Mouse (Mus musculus) embryonic facial prominence, embryonic 10.5 days (tissue): ENCODE measurements around the gene Trp53rka. TPM values are rescaled to one million over a fixed set of nuclear protein-coding genes. Genes with fewer than 3 reads are reported as not detected.

ENCODE experiments used
- DNase-seq: peaks from one replicate; pipeline ENCODE4 v3.0.0-alpha.2; 2017; ENCODE audit warnings: low spot score
- H3K27ac ChIP-seq: fragments of 300-500 bp; sonication (generic); replicated peaks from 2 replicates; pipeline ENCODE4 v1.5.1; 2016; ENCODE audit warnings: mild to moderate bottlenecking
- H3K27me3 ChIP-seq: fragments of 300-500 bp; sonication (generic); replicated peaks from 2 replicates; pipeline ENCODE4 v1.6.1; 2016; ENCODE audit warnings: low read depth, mild to moderate bottlenecking; ENCODE audit not compliant: poor library complexity, severe bottlenecking
- H3K36me3 ChIP-seq: fragments of 300-500 bp; sonication (generic); replicated peaks from 2 replicates; pipeline ENCODE4 v1.6.1; 2016; ENCODE audit warnings: mild to moderate bottlenecking, moderate library complexity
- H3K4me1 ChIP-seq: fragments of 300-500 bp; sonication (generic); 2 replicates; pipeline ENCODE4 v1.6.1; 2016
- H3K4me3 ChIP-seq: fragments of 300-500 bp; sonication (generic); 2 replicates; pipeline ENCODE4 v1.5.1; 2016; ENCODE audit warnings: mild to moderate bottlenecking, moderate library complexity
- H3K9me3 ChIP-seq: fragments of 300-500 bp; sonication (generic); 2 replicates; pipeline ENCODE4 v1.6.1; 2016; ENCODE audit warnings: mild to moderate bottlenecking
- WGBS: fragments of 180-500 bp; shearing (Covaris S2); methylation state at CpG from one replicate; pipeline ENCODE4 v1.1.7; 2016; 5-methylcytosine and 5-hydroxymethylcytosine counted together
- polyA plus RNA-seq: library from polyadenylated mRNA; unstranded; fragments of >200 nt; fragmentation: Nextera tagmentation; extraction: Ambion mirVana; gene quantifications from 2 replicates; pipeline ENCODE4 v1.2.1, GENCODE M21; 2016

Gene Trp53rka
- polyA plus RNA-seq, 1 experiment from 2014 or later: 57.1 TPM

DNA sequence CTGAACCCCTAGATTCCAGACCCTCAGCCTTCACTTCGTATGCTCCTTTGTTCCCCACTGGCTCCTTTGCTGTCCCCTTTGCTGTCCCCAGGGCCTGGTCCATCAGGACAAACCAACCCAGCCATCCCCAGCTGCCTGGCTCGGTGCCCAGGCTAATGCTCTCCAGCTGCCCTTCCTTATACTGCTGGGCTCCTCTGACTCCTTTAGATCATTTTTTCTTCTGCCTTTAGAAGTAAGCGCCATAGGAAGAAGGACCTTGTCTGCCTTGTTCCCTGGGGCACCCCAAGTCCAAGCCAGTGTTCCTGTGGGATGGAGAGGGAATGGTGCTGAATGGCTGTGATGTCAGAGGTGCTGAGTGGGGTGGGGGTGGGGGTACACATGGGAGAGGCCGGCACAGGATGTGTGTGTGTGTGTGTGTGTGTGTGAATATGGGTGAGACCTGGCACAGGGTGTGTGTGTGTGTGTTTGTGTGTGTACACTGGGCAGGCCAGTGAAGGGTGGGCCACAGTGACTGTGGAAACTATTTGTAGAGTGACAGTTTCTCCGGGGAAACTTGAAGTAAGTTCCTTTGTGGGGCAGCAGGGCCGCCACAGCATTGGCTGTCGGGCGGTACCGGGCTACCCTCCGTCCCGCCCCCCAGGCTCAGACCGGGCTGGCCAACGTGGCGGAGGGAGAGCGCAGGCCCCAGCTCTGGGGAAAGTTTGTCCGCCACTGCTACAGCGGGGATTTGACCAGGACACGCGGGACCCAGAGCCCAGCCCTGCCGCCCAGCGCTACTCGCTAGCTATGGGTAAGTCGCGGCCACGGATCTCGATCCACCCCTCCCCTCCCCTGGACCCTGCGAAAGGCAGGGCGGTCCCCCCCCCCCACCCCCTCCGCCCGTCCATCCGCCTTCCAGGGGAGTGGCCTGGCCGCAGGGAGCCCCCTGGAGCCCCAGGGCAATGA, 10.4 kb upstream of the Trp53rka start, which contains the start of gene Slc2a10:
Gene Slc2a10, plus strand, starts transcription at position 529 of the 945 bp plus-strand sequence.
- H3K27me3 ChIP-seq: peaks cover 26% of the 10 kb centered on the region
- DNase-seq: peak; percentile 63
- no peaks in the 10 kb centered on the region for H3K36me3 ChIP-seq
- peaks cover 29% of the 10 kb centered on the region for H3K4me1 ChIP-seq
- no peaks in the 10 kb centered on the region for H3K9me3 ChIP-seq
- peak within 1 kb of the TSS; percentile 68 for H3K4me3 ChIP-seq
- WGBS: 4% methylated on average over 32 of the region's 32 CpGs
- H3K27ac ChIP-seq: peak within 1 kb of the TSS; percentile 85

- no peak overlapping the region for H3K27ac ChIP-seq
- H3K36me3 ChIP-seq: no peaks in the 10 kb centered on the region
- DNase-seq: no peak
- no peaks in the 10 kb centered on the region for H3K9me3 ChIP-seq
- no peak overlapping the region for H3K4me3 ChIP-seq
- 74% methylated on average over 6 of the region's 6 CpGs for WGBS
- H3K4me1 ChIP-seq: peaks cover 25% of the 10 kb centered on the region
- peaks cover 12% of the 10 kb centered on the region for H3K27me3 ChIP-seq
Measured at GRCm38 (mm10) chr2:165498816-165499215, 5.7 kb upstream of the Trp53rka start.

- Histone ChIP-seq H3K27ac (no peak overlapping the region), H3K27me3 (peaks cover 4% of the 10 kb centered on the region), H3K4me1 (peaks cover 20% of the 10 kb centered on the region), H3K9me3 (no peaks in the 10 kb centered on the region), H3K4me3 (no peak overlapping the region), H3K36me3 (no peaks in the 10 kb centered on the region)
- DNase-seq: no peak
- 71% methylated on average over 2 of the region's 2 CpGs for WGBS
Measured at GRCm38 (mm10) chr2:165497706-165498275, 4.7 kb upstream of the Trp53rka start.

DNA sequence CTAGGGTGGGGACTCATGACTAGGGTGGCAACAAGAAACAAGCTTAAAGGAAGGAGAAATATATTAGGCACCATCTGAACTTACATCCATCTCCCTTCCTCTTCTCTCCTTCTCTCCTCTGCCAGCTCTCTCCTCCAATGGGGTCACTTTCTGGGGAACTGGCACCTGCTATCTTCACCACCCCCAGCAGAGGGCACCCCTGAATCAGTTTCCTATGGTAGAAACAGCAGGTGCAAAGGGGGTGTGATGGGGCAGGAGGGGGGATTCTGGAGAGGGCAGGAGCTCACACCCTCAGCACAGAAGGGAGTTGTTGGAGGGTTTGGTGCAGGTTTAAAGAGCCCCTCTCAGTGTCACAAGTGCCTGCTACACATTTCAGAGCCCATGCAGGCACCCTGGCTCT, 3.1 kb upstream of the Trp53rka start:
- peak; percentile 58 for DNase-seq
- Histone ChIP-seq H3K9me3 (no peaks in the 10 kb centered on the region), H3K36me3 (no peaks in the 10 kb centered on the region), H3K27ac (no peak overlapping the region), H3K4me1 (peaks cover 26% of the 10 kb centered on the region), H3K4me3 (no peak overlapping the region), H3K27me3 (no peaks in the 10 kb centered on the region)

GRCm38 (mm10) chr2:165494495-165494894, 1.4 kb upstream of the Trp53rka start:
- Histone ChIP-seq H3K9me3 (no peaks in the 10 kb centered on the region), H3K4me1 (peaks cover 26% of the 10 kb centered on the region), H3K27ac (peak overlapping the region; percentile 30; the same call in 1 of the 2 replicates), H3K27me3 (no peaks in the 10 kb centered on the region), H3K36me3 (peaks cover 17% of the 10 kb centered on the region), H3K4me3 (peak overlapping the region; percentile 72; the same call in 1 of the 2 replicates)
- no peak for DNase-seq
- 64% methylated on average over 2 of the region's 2 CpGs for WGBS

GRCm38 (mm10) chr2:165493587-165494210, 575 bp upstream of the Trp53rka start:
- H3K27me3 ChIP-seq: no peaks in the 10 kb centered on the region
- peak overlapping the region; percentile 89 for H3K27ac ChIP-seq
- peaks cover 25% of the 10 kb centered on the region for H3K36me3 ChIP-seq
- H3K9me3 ChIP-seq: no peaks in the 10 kb centered on the region
- H3K4me3 ChIP-seq: peak overlapping the region; percentile 72
- WGBS: 22% methylated on average over 17 of the region's 17 CpGs
- DNase-seq: no peak
- peaks cover 26% of the 10 kb centered on the region for H3K4me1 ChIP-seq

DNA sequence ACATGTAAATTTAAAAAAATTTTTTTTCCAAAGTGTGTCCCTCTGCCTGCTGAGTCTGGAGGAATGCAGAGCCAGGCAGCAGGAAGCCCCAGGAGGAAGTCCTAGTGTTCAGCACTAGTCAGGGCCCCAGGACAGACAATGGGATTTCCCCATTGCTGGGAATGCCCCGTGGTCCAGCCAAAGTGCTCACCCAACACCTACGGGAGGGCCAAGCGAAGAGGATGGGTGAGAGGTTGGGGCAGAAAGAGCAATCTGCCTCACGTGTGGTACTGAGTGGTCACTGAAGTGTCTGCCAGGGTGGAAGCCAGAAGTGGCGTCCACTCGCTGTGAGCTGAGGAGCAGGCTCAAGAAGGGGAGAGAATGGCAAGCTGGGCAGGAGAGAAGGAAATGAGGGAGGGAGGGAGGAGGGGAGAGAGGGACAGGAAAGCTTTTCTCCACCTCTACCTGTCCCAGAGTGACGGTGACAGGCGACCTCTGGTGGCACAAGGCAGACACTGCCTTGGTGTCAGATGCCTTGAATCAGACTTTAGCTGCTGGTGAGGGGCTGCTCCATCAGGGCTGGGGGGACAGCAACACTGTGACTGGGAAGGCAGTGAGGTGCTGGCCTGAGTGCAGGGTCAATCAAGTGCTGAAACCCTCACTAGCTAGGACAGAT, 6.1 kb downstream of the Trp53rka start:
- 26% methylated on average over 8 of the region's 8 CpGs for WGBS
- peak overlapping the region; percentile 12; the same call in 1 of the 2 replicates for H3K4me3 ChIP-seq

GRCm38 (mm10) chr2:165486401-165486800, 6.7 kb downstream of the Trp53rka start:
- peaks cover 34% of the 10 kb centered on the region for H3K4me1 ChIP-seq
- H3K27ac ChIP-seq: 0 out of 2 replicates have a peak overlapping the region, but pooled peaks have one; percentile 15
- no peaks in the 10 kb centered on the region for H3K27me3 ChIP-seq
- DNase-seq: no peak
- WGBS: 83% methylated on average over 5 of the region's 5 CpGs
- H3K4me3 ChIP-seq: no peak overlapping the region
- H3K9me3 ChIP-seq: no peaks in the 10 kb centered on the region
- peaks cover 33% of the 10 kb centered on the region for H3K36me3 ChIP-seq

More for the DNA sequence above, 6.1 kb downstream of the Trp53rka start:
- no peaks in the 10 kb centered on the region for H3K9me3 ChIP-seq
- DNase-seq: peak; percentile 78
- peaks cover 33% of the 10 kb centered on the region for H3K36me3 ChIP-seq
- H3K27ac ChIP-seq: 0 out of 2 replicates have a peak overlapping the region, but pooled peaks have one; percentile 41
- peaks cover 35% of the 10 kb centered on the region for H3K4me1 ChIP-seq
- no peaks in the 10 kb centered on the region for H3K27me3 ChIP-seq

- H3K27ac ChIP-seq: no peak overlapping the region
- H3K36me3 ChIP-seq: peaks cover 29% of the 10 kb centered on the region
- H3K4me1 ChIP-seq: peaks cover 34% of the 10 kb centered on the region
- H3K4me3 ChIP-seq: no peak overlapping the region
- no peaks in the 10 kb centered on the region for H3K9me3 ChIP-seq
- DNase-seq: no peak
- H3K27me3 ChIP-seq: no peaks in the 10 kb centered on the region
- 77% methylated on average over 3 of the region's 3 CpGs for WGBS
Measured at GRCm38 (mm10) chr2:165485826-165486225, 7.3 kb downstream of the Trp53rka start.

GRCm38 (mm10) chr2:165484152-165484551, 9.0 kb downstream of the Trp53rka start:
- no peak overlapping the region for H3K4me3 ChIP-seq
- no peak overlapping the region for H3K27ac ChIP-seq
- peaks cover 12% of the 10 kb centered on the region for H3K36me3 ChIP-seq
- H3K4me1 ChIP-seq: peaks cover 34% of the 10 kb centered on the region
- no peaks in the 10 kb centered on the region for H3K27me3 ChIP-seq
- H3K9me3 ChIP-seq: no peaks in the 10 kb centered on the region
- no peak for DNase-seq
- WGBS: 68% methylated on average over 6 of the region's 6 CpGs

- Histone ChIP-seq H3K4me1 (peaks cover 31% of the 10 kb centered on the region), H3K27ac (peak overlapping the region; percentile 8; the same call in 1 of the 2 replicates), H3K4me3 (no peak overlapping the region), H3K36me3 (no peaks in the 10 kb centered on the region), H3K9me3 (no peaks in the 10 kb centered on the region), H3K27me3 (no peaks in the 10 kb centered on the region)
- 61% methylated on average over 8 of the region's 8 CpGs for WGBS
- no peak for DNase-seq
Measured at GRCm38 (mm10) chr2:165482003-165482402, 11.1 kb downstream of the Trp53rka start.

GRCm38 (mm10) chr2:165475850-165476249, 17.3 kb downstream of the Trp53rka start:
- H3K27ac ChIP-seq: no peak overlapping the region
- WGBS: 64% methylated on average over 5 of the region's 5 CpGs
- peaks cover 26% of the 10 kb centered on the region for H3K4me1 ChIP-seq
- no peak overlapping the region for H3K4me3 ChIP-seq
- DNase-seq: no peak
- peaks cover 42% of the 10 kb centered on the region for H3K27me3 ChIP-seq
- no peaks in the 10 kb centered on the region for H3K36me3 ChIP-seq
- no peaks in the 10 kb centered on the region for H3K9me3 ChIP-seq
